Mouse (Mus musculus) MEL (cell line): ENCODE results near the gene Pglyrp1.

Experiments used
- CHD2 ChIP-seq: IDR thresholded peaks from 2 replicates; pipeline ENCODE4 v1.6.1; 2011; ENCODE audit warnings: low read length, improper control_type of control experiment
- CTCF ChIP-seq, 3 experiments: IDR thresholded peaks in 2 of 3; conservative IDR thresholded peaks in 1 of 3; 2 replicates each; pipeline ENCODE4 v1.5.1; 2011 to 2012; ENCODE audit warnings: low read length in 3 of 3, low read depth in 2 of 3, mild to moderate bottlenecking in 2 of 3, improper control_type of control experiment in 1 of 3, inconsistent platforms in 1 of 3, mixed read lengths in 1 of 3, moderate library complexity in 1 of 3; ENCODE audit not compliant: control insufficient read depth in 1 of 3, insufficient read depth in 1 of 3, poor library complexity in 1 of 3, severe bottlenecking in 1 of 3
- MAZ ChIP-seq: IDR thresholded peaks from 2 replicates; pipeline ENCODE4 v1.6.1; 2012; ENCODE audit warnings: low read depth, mild to moderate bottlenecking, inconsistent platforms, low read length, improper control_type of control experiment
- POLR2AphosphoS5 ChIP-seq: IDR thresholded peaks from 2 replicates; pipeline ENCODE4 v1.6.1; 2012; ENCODE audit warnings: low read depth, borderline replicate concordance, mild to moderate bottlenecking, inconsistent platforms, low read length, moderate library complexity, mixed read lengths
- RAD21 ChIP-seq: IDR thresholded peaks from 2 replicates; pipeline ENCODE4 v1.6.1; 2011; ENCODE audit warnings: mild to moderate bottlenecking, low read depth, low read length, improper control_type of control experiment
- TBP ChIP-seq: IDR thresholded peaks from 2 replicates; pipeline ENCODE4 v1.8.0; 2011; ENCODE audit warnings: low read depth, low read length, improper control_type of control experiment
- ZNF384 ChIP-seq: IDR thresholded peaks from 2 replicates; pipeline ENCODE4 v1.6.1; 2012; ENCODE audit warnings: low read depth, mild to moderate bottlenecking, inconsistent platforms, low read length, improper control_type of control experiment

DNA sequence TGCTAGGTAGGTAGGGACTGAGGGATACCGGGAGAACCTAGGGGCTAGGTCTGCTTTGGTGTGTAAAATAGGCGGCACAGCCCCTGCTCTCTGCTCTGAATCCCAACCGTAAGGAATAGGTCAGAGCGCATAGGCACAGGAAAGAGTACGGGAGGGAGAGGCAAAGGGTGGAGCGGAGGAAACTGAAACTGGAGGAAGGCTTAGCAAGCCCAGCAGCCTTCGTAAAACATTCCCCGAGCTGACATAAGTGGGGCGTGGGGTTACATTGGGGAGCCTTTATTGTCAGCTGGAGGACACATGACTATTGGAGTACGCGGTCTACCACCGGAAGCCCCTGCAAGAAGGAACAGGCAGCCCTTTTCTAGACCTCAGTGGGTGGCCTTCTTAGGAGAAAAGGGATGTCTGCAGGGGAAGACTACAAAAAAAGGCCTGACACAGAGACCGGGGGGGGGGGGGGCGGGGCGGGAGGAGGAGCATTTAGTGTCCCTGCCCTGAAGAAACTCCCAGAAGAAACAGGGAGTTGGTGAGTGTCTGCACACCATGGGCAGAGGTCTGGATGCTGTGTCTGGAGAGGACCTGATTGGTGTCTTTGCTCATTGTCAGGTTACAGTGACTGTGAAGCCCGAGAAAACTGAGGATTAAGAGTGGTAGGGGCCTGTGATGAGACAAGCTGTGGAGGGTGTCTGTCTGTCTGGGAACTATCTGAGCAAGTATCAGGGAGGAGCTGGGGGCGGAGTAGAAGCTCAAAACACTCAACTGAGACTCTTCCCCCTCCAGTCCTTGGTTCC, 30.6 kb upstream of the Pglyrp1 start:
- TF ChIP-seq CTCF (IDR thresholded peaks at IDR 0.05 in 2 of 3, conservative IDR thresholded peaks at IDR 0.05 in 1 of 3; ENCODE audit: control insufficient read depth in 1 of 3, insufficient read depth in 1 of 3, low read depth in 2 of 3, low read length in 3 of 3, poor library complexity in 1 of 3, severe bottlenecking in 1 of 3) (no peak), ZNF384 (no peak), RAD21 (no peak), POLR2AphosphoS5 (no peak), TBP (no peak), CHD2 (no peak), MAZ (no peak; the same call in 1 of the 2 replicates)
